Mouse (Mus musculus): ENCODE results near the gene Tmem184a.

The Tmem184a gene

DNA sequence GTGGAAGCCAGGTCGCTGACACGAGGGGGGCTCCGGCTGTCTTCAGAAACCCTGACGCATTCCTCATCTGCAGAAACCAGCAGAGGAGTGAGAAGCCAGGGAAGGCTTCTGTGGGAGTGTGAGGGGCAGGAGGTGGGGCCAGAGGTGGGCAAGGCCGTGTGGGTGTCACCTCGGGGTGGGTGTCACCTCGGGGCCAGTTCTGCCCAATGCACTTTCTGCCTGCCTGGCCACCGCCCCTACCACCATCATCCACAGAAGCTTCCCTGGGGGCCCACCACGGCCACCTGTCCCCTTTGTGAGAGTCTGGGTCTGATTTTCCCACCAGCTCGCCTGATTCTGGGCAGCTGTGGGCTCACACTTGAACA lies 6.6 kb downstream of the Tmem184a start:
- no peak for DNase-seq (ENCODE audit: low spot score)

DNA sequence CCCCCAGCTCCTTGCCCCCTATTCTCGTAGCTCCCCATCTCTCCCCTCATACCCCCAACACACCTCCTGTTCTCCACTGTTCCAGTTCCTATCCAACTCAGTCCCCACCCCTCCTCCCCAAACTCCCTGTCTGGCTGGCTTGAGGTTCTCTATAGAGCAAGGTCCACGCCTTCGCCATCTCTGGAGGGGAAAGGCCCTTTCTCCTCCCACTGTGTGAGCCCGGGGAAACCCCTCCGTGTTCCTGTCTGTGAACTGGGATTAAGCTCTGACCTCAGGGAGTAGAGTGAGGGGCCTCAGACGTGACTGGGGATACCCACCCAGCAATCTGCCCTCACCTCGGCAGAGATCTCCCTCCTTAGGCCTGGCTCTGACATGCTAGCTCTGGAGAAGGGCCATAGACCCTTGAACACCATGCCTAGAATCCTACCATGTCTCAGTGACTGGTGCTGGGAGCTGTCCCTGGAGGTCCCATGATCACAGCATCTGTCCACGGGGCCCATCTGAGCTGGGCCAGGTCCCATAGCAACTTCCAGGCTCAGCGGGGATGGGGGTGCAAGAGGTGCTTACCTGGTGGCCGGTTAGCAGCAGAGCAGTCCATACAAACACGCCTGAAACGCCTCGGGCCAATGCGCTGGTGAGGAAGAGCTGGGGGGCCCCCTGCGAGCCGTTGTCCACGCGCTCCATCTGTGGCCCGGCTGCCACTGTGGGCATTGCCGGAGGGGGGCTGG lies 7.2 kb downstream of the Tmem184a start:
- no peak for DNase-seq (ENCODE audit: low spot score)

- DNase-seq (ENCODE audit: low spot score) = no peak
These were observed 7.9 kb downstream of the Tmem184a start for GRCm38 (mm10) chr5:139811677-139812397.

- no peak for DNase-seq (ENCODE audit: low spot score)
These were observed 10.3 kb downstream of the Tmem184a start for GRCm38 (mm10) chr5:139809397-139809796.

GRCm38 (mm10) chr5:139805924-139806323 lies 13.8 kb downstream of the Tmem184a start:
- no peak for DNase-seq (ENCODE audit: low spot score)

DNA sequence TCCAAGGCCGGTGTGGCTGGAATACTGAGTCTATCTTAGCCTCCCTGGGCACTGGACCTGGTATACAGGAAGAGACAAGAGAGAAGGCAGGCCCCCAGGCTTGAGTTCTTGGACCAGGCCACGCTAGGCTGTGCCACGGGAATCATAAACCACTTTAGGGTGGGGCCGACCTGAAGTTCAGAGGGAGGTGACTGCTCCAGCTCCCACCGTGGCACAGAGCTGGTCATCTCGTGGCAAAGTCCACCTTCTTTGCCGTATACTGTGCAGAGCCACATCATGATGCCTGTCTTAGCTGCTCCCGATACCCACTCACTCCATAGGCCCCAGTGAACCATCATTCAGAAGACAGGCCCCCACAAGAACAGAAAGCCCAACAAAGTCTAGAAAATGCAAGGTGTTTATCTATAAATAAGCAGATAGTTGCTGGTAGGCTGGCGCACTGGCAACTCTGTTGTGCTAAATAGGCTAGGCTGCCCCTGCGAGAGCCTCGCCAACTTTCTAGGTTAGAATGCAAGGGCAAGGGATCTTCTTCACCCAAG lies 15.1 kb downstream of the Tmem184a start:
- DNase-seq (ENCODE audit: low spot score) = no peak

DNA sequence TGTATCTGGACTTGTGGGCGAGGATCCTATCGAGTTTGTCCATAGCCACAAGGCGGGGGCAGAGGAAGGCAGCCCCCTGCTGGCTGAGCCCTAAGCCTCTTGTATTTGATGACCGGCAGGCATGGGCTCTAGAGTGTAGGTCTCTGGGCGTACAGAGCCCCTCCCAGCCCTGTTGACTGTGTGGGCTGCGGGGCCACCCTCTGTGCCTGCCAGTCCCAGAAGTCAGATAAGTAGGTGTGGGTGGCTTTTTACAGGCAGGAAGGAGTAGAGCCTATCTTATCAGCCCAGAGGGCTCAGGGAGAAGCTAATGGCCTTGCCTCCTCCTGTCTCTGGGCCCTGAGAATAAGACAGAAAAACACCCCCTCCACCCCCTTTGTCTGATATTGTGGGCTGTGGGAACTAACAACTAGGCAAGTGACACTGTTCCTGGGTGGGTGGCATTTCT lies 15.6 kb downstream of the Tmem184a start:
- DNase-seq (ENCODE audit: low spot score) = no peak

GRCm38 (mm10) chr5:139803601-139804102 lies 16.1 kb downstream of the Tmem184a start:
- DNase-seq (ENCODE audit: low spot score) = no peak

DNA sequence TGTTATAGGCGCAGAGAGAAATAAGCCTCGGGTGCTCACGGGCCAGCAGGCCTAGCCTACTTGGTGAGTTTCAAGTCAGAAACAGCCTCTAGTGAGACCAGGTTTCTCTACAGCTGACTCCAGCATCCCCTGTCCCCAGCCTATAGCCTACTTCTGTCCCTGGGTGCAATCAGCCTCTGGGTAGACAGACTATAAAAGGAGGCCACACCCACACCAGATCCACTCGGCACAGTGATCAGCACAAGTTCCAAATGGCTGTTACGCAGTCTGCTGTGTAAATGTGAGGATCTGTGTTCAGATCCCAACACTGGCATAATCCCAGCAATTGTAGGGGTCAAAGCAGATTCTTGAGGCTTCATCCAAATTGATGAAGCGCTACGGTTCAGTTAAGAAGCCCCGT lies 16.6 kb downstream of the Tmem184a start:
- DNase-seq (ENCODE audit: low spot score) = no peak

DNA sequence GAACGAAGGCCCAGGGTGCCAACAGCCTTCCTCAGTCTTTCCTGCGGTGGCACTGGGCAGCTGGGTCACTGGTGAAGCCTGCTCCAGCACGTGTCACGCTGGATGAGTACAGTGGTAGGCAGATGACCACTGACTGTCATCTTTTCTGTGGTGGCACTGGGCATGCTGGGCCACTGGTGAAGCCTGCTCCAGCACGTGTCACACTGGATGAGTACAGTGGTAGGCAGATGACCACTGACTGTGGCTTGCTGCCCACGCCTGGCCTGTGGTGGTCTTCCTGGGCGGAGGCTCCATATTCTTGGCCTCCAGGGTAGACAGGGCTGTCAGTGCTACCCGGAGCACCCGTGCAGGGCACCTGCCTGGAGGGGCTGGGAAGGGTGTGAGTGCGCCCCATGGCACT lies 17.8 kb downstream of the Tmem184a start:
- DNase-seq (ENCODE audit: low spot score) = no peak

DNA sequence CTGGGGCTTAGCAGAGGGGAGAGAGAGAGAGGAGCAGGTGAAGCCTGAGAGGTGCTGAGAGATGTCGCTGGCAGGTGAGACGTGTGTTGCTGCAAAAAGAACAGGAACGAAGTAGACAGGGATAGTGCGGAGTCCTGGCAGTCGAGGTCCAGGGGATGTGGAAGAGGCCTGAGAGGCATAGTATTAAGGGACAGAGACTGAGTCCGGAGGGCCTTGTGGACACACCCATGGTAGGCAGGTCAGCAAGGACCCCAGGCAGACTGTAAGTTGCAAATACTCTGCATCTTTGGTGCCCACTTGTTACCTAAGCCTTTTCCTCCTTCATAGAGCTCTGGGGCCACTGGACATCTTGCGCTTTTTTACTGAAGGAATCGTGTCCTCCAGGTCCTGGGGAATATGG lies 18.5 kb downstream of the Tmem184a start:
- DNase-seq (ENCODE audit: low spot score) = no peak

- DNase-seq (ENCODE audit: low spot score) = no peak
These were observed 19.7 kb downstream of the Tmem184a start for GRCm38 (mm10) chr5:139799801-139800590.

- no peak for DNase-seq (ENCODE audit: low spot score)
These were observed 20.7 kb downstream of the Tmem184a start for GRCm38 (mm10) chr5:139799041-139799440.

DNA sequence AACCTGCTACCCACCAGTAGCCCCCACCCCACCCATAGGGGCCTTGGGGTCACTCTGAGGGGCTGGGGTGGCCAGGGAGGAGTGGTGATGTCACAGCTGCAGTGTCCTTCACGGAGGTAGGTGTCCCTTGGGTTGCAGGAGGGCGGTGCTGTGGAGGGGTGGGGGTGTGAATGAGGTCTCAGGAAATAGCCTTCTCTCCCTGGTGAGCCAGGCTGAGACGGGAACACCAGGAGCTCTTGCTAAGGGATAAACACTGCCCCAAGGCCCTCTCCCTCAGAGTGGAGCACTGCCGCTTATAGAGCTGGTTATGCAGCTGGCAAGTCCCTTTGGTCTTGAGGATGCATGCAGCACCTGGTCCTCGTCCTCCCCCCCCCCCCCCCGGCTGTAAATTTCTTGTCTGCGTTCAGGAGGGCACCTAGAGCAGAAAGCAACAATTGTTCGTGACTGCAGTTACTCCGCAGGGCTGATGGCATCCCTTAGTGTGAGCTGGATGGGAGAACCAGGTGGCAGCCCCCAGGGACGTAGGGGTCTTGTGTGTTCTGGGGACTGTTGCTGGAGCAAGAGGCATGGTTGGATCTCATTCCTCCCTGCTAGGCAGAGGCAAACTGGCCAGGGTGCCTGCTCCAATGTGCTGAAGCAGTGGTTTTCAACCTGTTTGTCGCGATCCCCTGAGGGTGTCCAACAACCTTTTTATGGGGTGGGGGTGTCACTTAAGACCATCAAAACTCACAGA lies 21.4 kb downstream of the Tmem184a start:
- no peak for DNase-seq (ENCODE audit: low spot score)

- peak; percentile 84 for DNase-seq (ENCODE audit: low spot score)
These were observed 22.1 kb downstream of the Tmem184a start for GRCm38 (mm10) chr5:139797473-139798167.

DNA sequence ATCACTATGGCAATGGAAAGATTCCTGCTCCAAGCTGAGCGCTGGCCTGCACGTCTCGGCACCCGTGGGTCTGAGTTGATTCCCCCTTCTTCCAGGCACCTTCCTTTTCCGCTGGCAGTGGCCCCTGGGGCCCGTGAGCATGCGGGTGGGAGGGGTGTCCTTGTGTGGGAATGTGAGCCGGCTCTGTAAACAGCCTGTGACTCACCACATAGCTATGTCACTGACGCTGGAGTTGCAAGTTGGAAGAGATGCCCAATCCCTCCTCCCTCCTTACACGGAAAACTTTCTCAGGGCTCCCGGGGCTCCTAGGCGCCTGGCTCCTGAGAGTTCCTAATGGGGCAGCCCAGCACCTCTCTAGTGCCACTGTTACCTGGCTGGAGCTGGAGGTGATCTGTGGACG lies 22.8 kb downstream of the Tmem184a start:
- DNase-seq (ENCODE audit: low spot score) = peak; percentile 54

DNA sequence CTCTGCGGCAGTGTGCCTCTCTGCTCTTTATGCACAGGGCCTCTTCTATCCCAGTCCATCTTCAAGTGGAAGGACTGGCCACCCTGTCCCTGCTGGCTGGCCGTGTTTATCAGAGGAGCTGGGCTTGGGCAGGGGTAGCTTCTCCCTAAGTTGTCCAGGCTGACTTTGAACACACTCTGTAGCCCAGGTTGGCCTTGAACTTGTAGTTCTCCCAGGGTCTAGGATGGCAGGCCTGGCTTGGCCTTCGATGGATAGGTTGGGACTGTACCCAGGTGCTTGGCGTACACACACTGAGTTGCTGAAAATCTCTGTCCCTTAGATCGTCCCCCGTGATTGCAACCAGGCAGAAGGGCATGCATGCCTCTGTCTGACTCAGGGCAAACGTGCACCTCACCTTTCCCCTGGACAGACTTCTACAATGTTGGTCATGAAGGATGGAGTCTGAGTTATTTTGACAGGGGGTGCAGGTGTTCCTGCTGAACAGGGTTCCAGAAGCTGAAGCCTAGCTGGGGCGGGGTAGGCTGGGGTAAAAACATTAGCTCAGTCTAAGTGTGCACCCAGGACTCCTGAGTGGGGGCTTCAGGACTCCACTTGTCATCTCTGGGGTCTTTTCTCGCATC lies 23.6 kb downstream of the Tmem184a start:
- no peak for DNase-seq (ENCODE audit: low spot score)

DNA sequence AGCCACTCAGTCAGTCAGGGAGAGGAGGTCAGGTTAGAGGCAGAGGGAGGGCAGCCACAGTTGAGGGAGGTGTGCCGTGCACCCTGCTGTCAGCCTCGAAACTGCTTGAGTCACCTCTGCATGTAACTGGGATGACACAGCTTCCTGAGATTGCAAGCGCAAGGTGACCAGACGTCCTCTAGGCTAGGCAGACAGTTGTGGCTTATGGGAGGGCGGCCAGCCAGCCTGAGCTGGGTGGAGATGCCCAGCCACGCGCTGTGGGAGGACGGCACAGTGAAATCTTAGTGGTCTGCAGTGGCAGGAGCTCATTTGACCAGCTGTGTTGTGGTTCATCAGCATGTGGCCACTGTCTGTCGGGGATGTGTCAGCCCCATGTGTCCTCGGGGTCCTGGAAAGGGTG lies 24.8 kb downstream of the Tmem184a start:
- DNase-seq (ENCODE audit: low spot score) = no peak

- DNase-seq (ENCODE audit: low spot score) = no peak
These were observed 25.6 kb downstream of the Tmem184a start for GRCm38 (mm10) chr5:139794137-139794536.

GRCm38 (mm10) chr5:139793338-139794089 lies 26.2 kb downstream of the Tmem184a start:
- DNase-seq (ENCODE audit: low spot score) = no peak

Data from layer of hippocampus, adult 11-12 months (tissue).